Mouse (Mus musculus) liver, embryonic 12.5 days (tissue): ENCODE measurements around the gene Hs6st2. TPM values are rescaled to one million over a fixed set of nuclear protein-coding genes. Genes with fewer than 3 reads are reported as not detected.
A peak's percentile ranks its signal among the peaks of the same experiment; 100 is the strongest.

Experiments used
- ATAC-seq: fragments of 200-750 bp; cut with Nextera tagmentation; 2 replicates; pipeline ENCODE4 v1.8.0; 2017; ENCODE audit warnings: moderate number of reproducible peaks, mild to moderate bottlenecking, moderate library complexity
- H3K27ac ChIP-seq: fragments of 300-500 bp; sonication (generic); 2 replicates; pipeline ENCODE4 v1.5.1; 2016; ENCODE audit warnings: mild to moderate bottlenecking
- H3K27me3 ChIP-seq: fragments of 300-500 bp; sonication (generic); replicated peaks from 2 replicates; pipeline ENCODE4 v1.6.1; 2016; ENCODE audit warnings: mild to moderate bottlenecking, moderate library complexity
- H3K36me3 ChIP-seq: fragments of 300-500 bp; sonication (generic); 2 replicates; pipeline ENCODE4 v1.6.1; 2016; ENCODE audit warnings: mild to moderate bottlenecking, moderate library complexity
- H3K4me1 ChIP-seq: fragments of 300-500 bp; sonication (generic); 2 replicates; pipeline ENCODE4 v1.6.1; 2016
- H3K4me2 ChIP-seq: fragments of 300-500 bp; sonication (generic); 2 replicates; pipeline ENCODE4 v1.6.1; 2016; ENCODE audit warnings: mild to moderate bottlenecking, moderate library complexity
- H3K4me3 ChIP-seq: fragments of 300-500 bp; sonication (generic); 2 replicates; pipeline ENCODE4 v1.5.1; 2016; ENCODE audit warnings: mild to moderate bottlenecking, moderate library complexity
- H3K9ac ChIP-seq: fragments of 300-500 bp; sonication (generic); 2 replicates; pipeline ENCODE4 v1.6.1; 2016; ENCODE audit warnings: mild to moderate bottlenecking, moderate library complexity
- H3K9me3 ChIP-seq: fragments of 300-500 bp; sonication (generic); replicated peaks from 2 replicates; pipeline ENCODE4 v1.6.1; 2016; ENCODE audit warnings: mild to moderate bottlenecking, moderate library complexity
- WGBS: fragments of 180-500 bp; shearing (Covaris S2); methylation state at CpG from one replicate; pipeline ENCODE4 v1.1.7; 2016; ENCODE audit not compliant: insufficient replicate concordance; 5-methylcytosine and 5-hydroxymethylcytosine counted together
- polyA plus RNA-seq: library from polyadenylated mRNA; unstranded; fragments of >200 nt; fragmentation: Nextera tagmentation; extraction: Ambion mirVana; gene quantifications from 2 replicates; pipeline ENCODE4 v1.2.1, GENCODE M21; 2016

The Hs6st2 gene
- polyA plus RNA-seq: 2.5 and 2.6 TPM in 2 replicates

DNA sequence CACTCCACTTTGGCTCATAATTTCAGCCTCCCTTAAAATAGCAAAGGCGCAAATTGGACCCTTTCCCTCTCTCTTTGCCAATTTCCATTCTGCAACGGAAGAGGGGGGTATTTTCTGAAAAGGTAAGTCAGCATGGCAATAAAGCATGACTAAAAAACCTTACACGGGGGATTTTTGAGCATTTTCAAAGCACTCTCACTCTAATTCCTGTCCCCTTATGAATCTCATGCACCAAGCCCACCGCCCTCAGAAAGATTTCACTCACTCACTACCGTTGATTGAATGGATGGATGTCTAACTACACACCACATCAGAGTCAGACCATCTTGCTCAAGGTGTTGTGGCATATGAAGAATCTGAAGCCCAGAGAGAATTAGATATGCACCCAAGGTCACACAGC is at the start of gene Hs6st2:
Gene Hs6st2 (minus strand): TSS at position 101 of the 400 bp plus-strand sequence.
- WGBS: 20% methylated on average over 5 of the region's 5 CpGs
- Histone ChIP-seq H3K9ac (no peak within 1 kb of the TSS), H3K4me1 (peaks cover 8% of the 10 kb centered on the region; the same call in 1 of the 2 replicates), H3K4me2 (peak within 1 kb of the TSS; percentile 62), H3K9me3 (no peaks in the 10 kb centered on the region), H3K36me3 (no peaks in the 10 kb centered on the region), H3K27ac (no peak within 1 kb of the TSS), H3K4me3 (peak within 1 kb of the TSS; percentile 40), H3K27me3 (peaks cover 61% of the 10 kb centered on the region)
- ATAC-seq: no peak

DNA sequence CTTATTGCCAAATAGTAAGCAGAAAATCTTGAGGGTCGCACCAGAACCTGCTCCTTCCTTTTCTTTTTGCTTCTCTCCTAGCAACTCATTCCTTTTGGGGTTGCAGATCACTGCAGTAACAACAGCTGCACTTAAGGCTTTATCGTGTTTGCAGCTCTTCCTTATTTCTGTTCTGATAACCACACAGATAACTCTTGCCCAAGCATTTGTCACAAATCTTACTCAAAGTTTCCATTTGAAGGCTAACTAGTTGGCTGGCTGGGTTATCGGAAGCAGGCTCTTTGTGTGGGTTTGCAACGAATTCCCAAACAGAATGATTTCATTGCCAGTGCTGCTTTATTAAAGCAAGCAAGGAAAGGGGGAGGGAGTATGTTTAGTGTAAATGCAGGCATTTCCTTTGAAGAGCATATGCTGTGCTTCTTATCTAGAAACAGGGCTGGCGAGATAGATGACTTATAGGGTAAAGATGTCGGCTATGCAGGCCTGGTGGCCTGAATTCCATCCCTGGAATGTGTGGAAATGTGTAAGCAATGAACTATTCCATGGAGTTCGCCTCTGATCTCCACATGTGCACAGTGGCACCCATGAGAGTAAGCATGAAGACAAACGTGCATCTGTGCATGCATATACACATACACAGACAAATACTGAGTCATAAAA is 32.6 kb upstream of the Hs6st2 start:
- no peak for ATAC-seq
- no peaks in the 10 kb centered on the region for H3K36me3 ChIP-seq
- H3K4me2 ChIP-seq: no peak overlapping the region

DNA sequence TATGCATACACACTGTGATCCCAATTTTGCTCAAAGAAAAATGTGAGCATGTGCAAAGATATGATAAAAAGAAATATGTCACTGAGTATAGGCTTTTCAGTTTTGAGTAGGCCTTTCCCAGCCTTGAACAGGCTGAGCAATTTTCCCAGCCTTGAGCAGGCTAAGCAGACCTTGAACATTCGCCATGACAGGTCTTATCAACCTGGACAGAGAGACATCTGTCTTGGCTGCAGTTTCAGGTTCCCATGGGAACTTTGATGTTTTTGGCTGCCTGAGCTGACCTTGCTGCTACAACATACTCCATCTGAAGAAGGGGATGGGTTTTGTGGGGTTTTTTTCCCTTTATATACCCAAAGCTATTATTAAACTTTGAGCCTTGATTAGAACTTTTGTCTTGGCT is 31.3 kb upstream of the Hs6st2 start:
- no peak for ATAC-seq
- Histone ChIP-seq H3K4me1 (no peaks in the 10 kb centered on the region), H3K36me3 (no peaks in the 10 kb centered on the region), H3K9me3 (no peaks in the 10 kb centered on the region), H3K9ac (no peak overlapping the region), H3K27ac (no peak overlapping the region), H3K4me3 (no peak overlapping the region), H3K4me2 (no peak overlapping the region), H3K27me3 (no peaks in the 10 kb centered on the region)
- WGBS: 43% methylated on average over 1 of the region's 1 CpGs

More for the DNA sequence above, 32.6 kb upstream of the Hs6st2 start:
- WGBS: 26% methylated on average over 8 of the region's 8 CpGs
- no peak overlapping the region for H3K4me3 ChIP-seq
- no peak overlapping the region for H3K9ac ChIP-seq
- no peak overlapping the region for H3K27ac ChIP-seq
- no peaks in the 10 kb centered on the region for H3K9me3 ChIP-seq
- H3K27me3 ChIP-seq: no peaks in the 10 kb centered on the region
- no peaks in the 10 kb centered on the region for H3K4me1 ChIP-seq

DNA sequence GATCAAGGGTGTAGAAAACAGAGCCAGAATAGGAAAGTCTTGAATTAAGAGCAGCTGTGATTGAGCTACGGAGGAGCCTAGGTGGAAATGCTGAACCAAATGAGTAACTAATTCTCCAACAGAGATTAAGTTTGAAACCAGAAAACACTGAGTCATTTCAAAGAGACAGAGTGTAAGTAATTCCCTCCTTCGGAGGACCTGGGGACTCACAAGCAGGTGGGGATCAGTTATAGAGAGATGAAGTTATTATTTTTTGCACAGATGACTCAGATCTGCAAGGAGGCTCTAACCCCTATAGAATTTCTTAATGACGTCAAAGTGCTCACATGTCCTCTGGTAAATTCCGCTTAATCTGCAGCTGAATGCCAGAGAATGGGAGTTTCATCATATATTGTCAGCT is 21.2 kb upstream of the Hs6st2 start:
- Histone ChIP-seq H3K4me2 (no peak overlapping the region), H3K27ac (no peak overlapping the region), H3K36me3 (no peaks in the 10 kb centered on the region), H3K27me3 (0 out of 2 replicates have a peak, but pooled peaks cover 6% of the 10 kb centered on the region), H3K4me1 (no peaks in the 10 kb centered on the region), H3K9ac (no peak overlapping the region), H3K4me3 (no peak overlapping the region), H3K9me3 (no peaks in the 10 kb centered on the region)
- WGBS: 55% methylated on average over 4 of the region's 4 CpGs
- no peak for ATAC-seq

DNA sequence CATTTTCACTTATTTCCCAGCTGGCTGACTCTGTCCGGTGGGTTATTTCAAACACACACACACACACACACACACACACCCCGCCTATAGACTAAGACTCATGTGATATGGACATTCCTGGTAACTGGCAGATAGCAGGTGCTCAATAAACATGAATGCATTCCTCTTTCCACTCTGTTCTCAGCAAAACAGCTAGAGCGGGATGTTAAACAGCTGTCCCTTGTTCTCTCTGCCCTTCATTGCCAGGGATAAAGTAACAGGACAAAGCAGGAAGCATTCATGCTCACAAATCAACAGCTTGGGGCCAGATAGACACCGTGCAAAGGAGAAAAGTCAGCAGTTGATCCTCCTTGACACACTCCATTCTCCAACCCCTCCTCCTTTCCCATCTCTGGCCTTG is 17.4 kb upstream of the Hs6st2 start:
- Histone ChIP-seq H3K27me3 (0 out of 2 replicates have a peak, but pooled peaks cover 6% of the 10 kb centered on the region), H3K4me2 (no peak overlapping the region), H3K27ac (no peak overlapping the region), H3K4me3 (no peak overlapping the region), H3K36me3 (no peaks in the 10 kb centered on the region), H3K9ac (no peak overlapping the region), H3K4me1 (no peaks in the 10 kb centered on the region), H3K9me3 (no peaks in the 10 kb centered on the region)
- 55% methylated on average over 4 of the region's 4 CpGs for WGBS
- ATAC-seq: no peak

DNA sequence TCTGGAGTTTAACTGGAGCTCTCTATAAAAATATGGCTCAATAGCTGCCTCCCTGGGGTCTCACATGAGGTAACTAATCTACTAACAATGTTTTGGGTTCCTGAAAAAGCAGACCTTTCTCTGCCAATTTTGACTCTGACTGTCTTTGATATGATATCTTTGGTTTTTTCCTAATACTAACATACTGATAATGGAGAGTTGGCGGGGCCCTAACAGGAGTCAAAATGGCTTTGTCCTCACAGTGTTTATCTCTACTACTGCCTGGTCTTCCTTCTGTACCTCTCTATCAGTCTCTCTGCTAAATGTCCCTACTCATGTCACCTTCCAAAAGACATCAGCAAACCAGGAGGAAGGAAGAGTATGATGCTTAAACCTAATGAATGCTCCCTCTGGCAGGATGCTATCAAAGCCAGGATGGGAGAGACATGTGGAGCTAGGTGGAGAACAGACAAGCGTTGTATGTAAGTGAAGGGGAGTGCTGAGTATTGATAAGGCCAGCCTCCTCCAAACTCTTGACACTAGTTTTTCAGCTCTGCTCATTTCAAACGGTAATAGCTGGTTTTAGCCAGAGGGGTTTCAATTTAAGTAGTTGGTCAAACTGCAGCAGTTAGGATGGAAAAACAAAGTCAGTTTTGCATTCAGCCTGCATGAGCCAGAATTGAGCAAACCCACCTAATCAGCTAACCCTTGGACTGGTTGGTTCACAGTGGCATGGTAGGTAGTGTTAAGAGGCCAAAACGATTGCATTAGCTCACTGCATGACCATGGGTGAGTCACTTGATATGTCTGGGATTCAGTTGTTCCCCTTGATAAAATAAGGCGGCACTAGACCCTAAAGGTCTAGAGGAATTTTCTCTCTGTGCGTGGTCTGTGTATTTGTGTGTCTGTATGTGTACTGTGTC is 4.6 kb upstream of the Hs6st2 start:
- Histone ChIP-seq H3K36me3 (no peaks in the 10 kb centered on the region), H3K9me3 (no peaks in the 10 kb centered on the region), H3K27me3 (peaks cover 23% of the 10 kb centered on the region), H3K9ac (no peak overlapping the region), H3K4me3 (no peak overlapping the region), H3K27ac (no peak overlapping the region), H3K4me1 (peaks cover 13% of the 10 kb centered on the region; the same call in 1 of the 2 replicates), H3K4me2 (no peak overlapping the region)
- peak; percentile 70 for ATAC-seq
- 40% methylated on average over 6 of the region's 6 CpGs for WGBS

DNA sequence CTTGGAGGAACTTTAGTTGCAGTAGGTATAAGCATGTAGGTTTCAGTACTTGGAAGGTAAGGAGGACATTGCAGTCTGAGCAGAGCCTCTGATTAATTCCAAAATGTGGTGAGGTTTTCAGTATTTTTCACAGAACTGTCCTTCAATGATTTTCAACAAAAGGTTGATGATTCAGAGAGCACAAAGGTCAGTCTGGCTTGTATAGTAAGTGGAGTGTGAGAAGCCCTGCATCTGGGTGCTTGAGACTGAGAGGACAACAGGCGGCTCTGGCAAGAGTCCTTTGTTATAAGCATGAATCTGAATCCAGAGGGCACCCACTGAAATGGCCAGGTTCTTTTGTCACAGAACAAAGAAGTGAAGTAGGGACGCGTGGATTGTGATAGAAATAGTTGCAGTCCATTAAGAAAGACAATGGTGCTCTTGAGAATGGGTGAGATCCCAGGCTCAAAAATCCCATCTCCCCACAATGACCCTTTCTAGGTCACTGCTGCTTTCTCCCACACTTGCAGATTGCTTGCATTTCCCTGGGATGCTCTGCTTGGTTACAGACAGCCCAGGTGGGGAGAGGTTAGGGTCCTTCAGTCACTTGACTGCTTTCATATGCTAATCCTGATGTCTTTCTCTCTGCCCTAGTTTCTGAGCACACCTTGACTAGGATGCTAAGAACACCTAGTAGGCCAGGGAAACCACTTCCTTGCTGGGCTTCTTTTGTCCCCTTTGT is 2.8 kb upstream of the Hs6st2 start:
- peaks cover 42% of the 10 kb centered on the region for H3K27me3 ChIP-seq
- no peak overlapping the region for H3K4me2 ChIP-seq
- 53% methylated on average over 3 of the region's 3 CpGs for WGBS
- ATAC-seq: no peak
- H3K36me3 ChIP-seq: no peaks in the 10 kb centered on the region
- no peak overlapping the region for H3K27ac ChIP-seq
- H3K4me3 ChIP-seq: no peak overlapping the region
- H3K4me1 ChIP-seq: peaks cover 13% of the 10 kb centered on the region; the same call in 1 of the 2 replicates
- H3K9me3 ChIP-seq: no peaks in the 10 kb centered on the region
- H3K9ac ChIP-seq: no peak overlapping the region

DNA sequence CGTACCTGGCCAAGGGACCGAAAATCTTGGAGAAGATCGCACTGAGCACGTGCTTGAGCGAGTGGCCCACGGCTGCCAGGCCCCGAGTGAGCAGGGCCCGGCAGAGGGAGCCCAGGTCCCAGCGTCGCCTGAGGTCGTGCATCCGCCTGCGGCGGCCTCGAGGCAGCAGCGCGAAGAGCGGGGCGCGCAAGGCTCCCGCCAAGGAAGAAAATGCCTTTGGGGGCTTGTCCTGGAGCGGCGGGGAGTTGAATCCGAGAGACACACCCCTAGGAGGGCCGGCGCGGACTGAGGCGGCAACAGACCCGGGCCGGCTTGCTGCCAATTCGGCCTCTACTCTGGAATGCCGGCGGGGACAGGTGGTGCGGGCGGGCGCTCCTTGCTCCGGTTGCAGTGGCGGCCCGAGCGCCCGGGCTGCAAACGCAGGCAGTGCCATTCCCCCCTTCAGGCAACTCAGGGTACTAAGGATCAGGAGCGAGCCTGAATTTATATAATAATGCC is 437 bp downstream of the Hs6st2 start:
- peaks cover 61% of the 10 kb centered on the region for H3K27me3 ChIP-seq
- ATAC-seq: no peak

DNA sequence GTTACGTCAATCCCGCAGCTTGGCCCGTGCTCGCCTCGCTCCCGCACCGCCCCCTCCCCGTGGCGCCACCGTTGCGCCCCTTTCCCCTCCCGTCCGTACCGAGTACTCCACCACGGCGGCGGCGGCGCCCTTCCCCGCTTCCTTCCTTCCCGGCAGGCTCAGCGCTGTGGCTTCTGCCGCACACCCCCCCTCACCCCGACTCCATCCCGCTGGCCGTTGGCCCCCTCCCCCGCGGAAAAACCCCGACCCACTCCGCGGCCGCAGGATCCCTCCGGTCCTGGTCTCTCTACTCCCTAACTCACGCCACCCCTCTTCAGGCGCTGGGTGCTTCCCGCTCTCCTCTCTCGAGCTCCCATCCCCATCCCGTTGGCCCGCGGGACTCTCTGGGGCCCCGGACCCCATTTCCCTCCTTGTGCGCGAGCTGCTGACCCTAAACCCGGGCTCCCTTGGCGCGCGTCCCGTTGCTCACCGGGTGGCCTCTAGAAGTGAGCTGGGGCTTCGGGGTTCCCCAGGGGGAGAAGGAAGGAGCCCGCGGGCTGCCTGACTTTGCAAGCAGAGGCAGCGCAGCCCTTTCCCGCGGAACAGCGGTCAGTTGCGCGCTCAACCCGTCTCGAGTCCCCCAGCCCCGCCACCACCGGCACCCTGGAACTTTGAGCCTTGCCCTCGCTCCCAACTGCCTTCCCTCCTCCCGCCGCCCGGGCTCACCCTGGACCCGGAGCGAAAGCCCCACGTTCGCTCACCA is 1.1 kb downstream of the Hs6st2 start:
- peak overlapping the region; percentile 62 for H3K4me2 ChIP-seq
- H3K36me3 ChIP-seq: no peaks in the 10 kb centered on the region
- H3K4me1 ChIP-seq: no peaks in the 10 kb centered on the region
- peaks cover 61% of the 10 kb centered on the region for H3K27me3 ChIP-seq
- no peak for ATAC-seq
- H3K9ac ChIP-seq: no peak overlapping the region
- H3K9me3 ChIP-seq: no peaks in the 10 kb centered on the region
- H3K4me3 ChIP-seq: peak overlapping the region; percentile 40
- no peak overlapping the region for H3K27ac ChIP-seq
- WGBS: 21% methylated on average over 60 of the region's 70 CpGs

More for the DNA sequence above, 437 bp downstream of the Hs6st2 start:
- Histone ChIP-seq H3K36me3 (no peaks in the 10 kb centered on the region), H3K4me1 (peaks cover 2% of the 10 kb centered on the region; the same call in 1 of the 2 replicates), H3K4me2 (peak overlapping the region; percentile 62), H3K4me3 (peak overlapping the region; percentile 40), H3K9ac (no peak overlapping the region), H3K27ac (no peak overlapping the region), H3K9me3 (no peaks in the 10 kb centered on the region)
- WGBS: 13% methylated on average over 34 of the region's 43 CpGs

DNA sequence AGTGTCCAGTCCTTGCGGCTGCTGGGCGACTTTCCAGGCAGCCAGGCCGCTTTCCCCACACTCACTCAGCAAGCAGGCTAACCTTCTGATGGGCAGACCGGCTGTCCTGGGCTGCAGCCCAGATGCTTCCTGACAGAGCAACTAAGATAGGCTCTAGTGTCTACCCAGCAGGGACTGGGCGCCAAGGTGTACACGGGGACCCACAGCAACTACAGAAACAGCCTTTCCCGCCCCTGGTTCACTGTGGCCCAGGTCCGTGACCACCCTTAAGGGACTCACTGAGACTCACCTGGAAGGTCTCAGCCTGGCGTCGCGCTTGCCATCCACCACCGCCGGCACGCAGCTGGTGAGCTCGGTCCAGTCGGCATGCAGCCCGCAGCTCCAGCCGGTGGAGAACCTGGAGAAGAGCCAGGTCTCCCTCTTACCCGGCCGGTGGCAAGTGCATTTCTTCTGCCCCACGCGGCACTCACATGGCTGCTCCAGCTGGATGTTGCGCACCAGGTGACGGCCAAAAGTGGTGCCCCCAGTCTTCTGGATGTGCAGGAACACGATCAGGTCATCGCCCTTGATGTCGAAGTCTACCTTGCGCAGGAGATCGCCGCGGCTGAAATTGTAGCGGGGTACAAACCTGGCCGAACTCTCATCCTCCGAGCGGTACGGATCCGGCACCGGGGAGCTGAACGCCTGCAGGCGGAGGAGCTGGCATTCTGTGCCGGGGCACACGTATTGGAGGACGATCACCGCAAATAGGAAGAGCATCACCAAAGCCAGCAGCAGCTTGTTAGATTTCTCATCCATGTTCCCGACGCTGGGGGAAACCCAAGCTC is 1.8 kb downstream of the Hs6st2 start:
- no peak overlapping the region for H3K27ac ChIP-seq

More for the DNA sequence above, 1.8 kb downstream of the Hs6st2 start:
- peak overlapping the region; percentile 40 for H3K4me3 ChIP-seq
- no peaks in the 10 kb centered on the region for H3K36me3 ChIP-seq
- WGBS: 17% methylated on average over 46 of the region's 46 CpGs
- H3K4me2 ChIP-seq: peak overlapping the region; percentile 62
- H3K27me3 ChIP-seq: peaks cover 59% of the 10 kb centered on the region
- H3K4me1 ChIP-seq: no peaks in the 10 kb centered on the region
- H3K9me3 ChIP-seq: no peaks in the 10 kb centered on the region
- no peak overlapping the region for H3K9ac ChIP-seq
- ATAC-seq: no peak
